Mouse (Mus musculus): ENCODE measurements around the gene Gga1.

DNA sequence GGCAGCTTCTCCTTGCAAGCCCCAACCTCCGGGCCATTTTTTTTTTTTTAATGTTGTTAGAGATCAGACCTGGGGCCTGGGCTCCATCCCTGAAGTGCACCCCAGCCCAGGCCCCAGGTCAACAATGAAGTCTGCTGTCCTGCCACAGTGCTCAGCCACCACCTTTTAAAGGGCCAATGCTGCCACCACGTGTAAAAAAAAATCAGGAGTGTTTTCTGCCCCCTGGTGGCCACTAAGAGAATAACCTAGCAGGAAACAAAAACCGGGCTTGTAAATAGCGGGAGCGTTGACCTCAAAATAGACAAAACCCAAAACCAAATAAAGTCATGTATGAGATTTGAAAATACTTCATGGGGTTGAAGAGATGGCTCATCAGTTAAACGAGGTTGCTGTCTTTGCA lies 7.2 kb upstream of the Gga1 start:
- TF ChIP-seq POLR2A (IDR thresholded peaks at IDR 0.05; ENCODE audit: low read depth, low read length), result no peak
- TF ChIP-seq CTCF (conservative IDR thresholded peaks at IDR 0.05; ENCODE audit: insufficient read depth, insufficient read length, low read depth, low read length), result peak; percentile 55

Data from kidney, adult 2 months (tissue).